Mouse (Mus musculus): ENCODE results near the gene Gpr179.

DNA sequence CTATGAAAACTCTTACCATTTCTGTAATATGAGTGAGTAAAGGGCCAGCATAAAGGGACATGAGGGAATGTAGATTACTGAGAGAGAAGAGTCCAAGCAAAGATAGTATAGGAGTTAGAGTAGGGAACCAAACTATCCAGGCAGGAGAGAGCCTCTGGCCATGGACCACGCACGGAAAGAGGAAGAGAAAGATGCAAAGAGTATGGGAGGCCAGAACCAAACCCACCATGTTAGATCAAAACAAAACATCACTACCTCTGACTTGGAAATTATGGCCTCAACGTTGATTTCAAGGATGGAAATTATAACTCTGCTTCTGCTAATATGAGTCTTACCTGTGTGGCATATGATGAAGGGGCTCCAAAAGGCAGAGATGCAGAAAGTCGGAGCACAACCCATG, 67.0 kb downstream of the Gpr179 start:
- no peak for TF ChIP-seq POLR2A (IDR thresholded peaks at IDR 0.05; ENCODE audit: insufficient read length, low read depth)
- no peak for TF ChIP-seq REST (IDR thresholded peaks at IDR 0.05; ENCODE audit: insufficient read depth, insufficient read length)
- TF ChIP-seq MAX (IDR thresholded peaks at IDR 0.05; ENCODE audit: low read depth), result no peak
- TF ChIP-seq CEBPB (IDR thresholded peaks at IDR 0.05; ENCODE audit: insufficient read depth, poor library complexity, severe bottlenecking), result no peak
- TF ChIP-seq USF1 (IDR thresholded peaks at IDR 0.05; ENCODE audit: low read depth), result no peak
- no peak for TF ChIP-seq POLR2AphosphoS2 (IDR thresholded peaks at IDR 0.05; ENCODE audit: insufficient read length, low read depth)

All from myocyte (in vitro differentiated cells).